Mouse (Mus musculus): ENCODE data around the gene Ddx39. TPM values are rescaled to one million over a fixed set of nuclear protein-coding genes. Genes with fewer than 3 reads are reported as not detected.

Ddx39 gene
- polyA plus RNA-seq, 1 experiment from 2014 or later: 224 TPM

DNA sequence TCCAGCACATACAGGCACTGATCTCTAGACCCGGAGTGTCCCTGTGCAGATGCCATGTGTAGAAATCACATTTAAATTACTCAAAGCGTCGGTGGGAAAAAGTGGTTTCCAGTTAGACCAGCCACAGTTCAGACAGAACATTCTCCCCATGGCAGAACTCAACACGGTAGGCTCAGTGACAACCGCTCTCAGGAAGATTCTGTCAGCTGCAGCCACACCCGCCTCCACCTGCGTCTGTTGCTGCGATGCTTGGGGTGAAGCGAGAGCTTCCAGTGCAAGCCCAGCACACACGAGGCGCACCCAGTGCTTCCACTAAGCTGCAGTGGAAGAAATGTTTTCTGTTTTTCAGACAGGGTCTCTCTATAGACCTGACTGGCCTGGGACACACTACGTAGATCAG lies 35.1 kb upstream of the Ddx39 start:
- Histone ChIP-seq H3K9me3 (ENCODE audit: control insufficient read depth, low read length) (no peaks in the 10 kb centered on the region), H3K4me3 (ENCODE audit: low read length) (no peak overlapping the region), H3K4me1 (ENCODE audit: control insufficient read depth, insufficient read depth, low read length) (0 out of 2 replicates have a peak, but pooled peaks cover 7% of the 10 kb centered on the region), H3K4me2 (ENCODE audit: low read depth, low read length) (no peak overlapping the region), H3K27ac (ENCODE audit: low read length) (no peak overlapping the region), H3K27me3 (replicated peaks; ENCODE audit: control insufficient read depth, insufficient read depth, low read length) (no peaks in the 10 kb centered on the region), H3K9ac (ENCODE audit: low read depth, low read length) (no peak overlapping the region), H3K36me3 (ENCODE audit: control insufficient read depth, insufficient read depth, low read length) (peaks cover 33% of the 10 kb centered on the region)
- ATAC-seq: no peak
- WGBS: 93% methylated on average over 12 of the region's 12 CpGs

DNA sequence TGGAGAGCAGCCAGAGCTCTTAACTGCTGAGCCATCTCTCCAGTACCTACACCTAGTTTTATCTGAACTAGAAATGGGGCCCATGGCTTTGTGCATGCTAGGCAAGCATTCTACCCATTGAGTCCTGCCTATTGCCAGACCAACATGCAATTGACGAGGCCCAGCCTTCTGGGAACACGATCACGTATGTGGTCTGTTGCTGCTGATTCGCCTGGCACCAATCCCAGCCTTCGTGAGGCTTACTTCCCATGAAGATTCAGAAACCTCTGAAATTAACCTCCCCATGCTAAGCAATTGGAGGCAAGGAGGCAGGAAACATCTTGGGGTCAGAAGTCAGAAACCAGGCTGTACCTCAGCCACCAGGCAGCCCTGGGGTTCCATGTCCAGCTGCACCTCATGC lies 34.4 kb upstream of the Ddx39 start:
- 78% methylated on average over 5 of the region's 5 CpGs for WGBS
- Histone ChIP-seq H3K9me3 (ENCODE audit: control insufficient read depth, low read length) (no peaks in the 10 kb centered on the region), H3K4me1 (ENCODE audit: control insufficient read depth, insufficient read depth, low read length) (0 out of 2 replicates have a peak, but pooled peaks cover 7% of the 10 kb centered on the region), H3K36me3 (ENCODE audit: control insufficient read depth, insufficient read depth, low read length) (peaks cover 33% of the 10 kb centered on the region), H3K27ac (ENCODE audit: low read length) (peak overlapping the region; percentile 40), H3K27me3 (replicated peaks; ENCODE audit: control insufficient read depth, insufficient read depth, low read length) (no peaks in the 10 kb centered on the region), H3K9ac (ENCODE audit: low read depth, low read length) (no peak overlapping the region), H3K4me3 (ENCODE audit: low read length) (no peak overlapping the region), H3K4me2 (ENCODE audit: low read depth, low read length) (no peak overlapping the region)
- ATAC-seq: no peak

DNA sequence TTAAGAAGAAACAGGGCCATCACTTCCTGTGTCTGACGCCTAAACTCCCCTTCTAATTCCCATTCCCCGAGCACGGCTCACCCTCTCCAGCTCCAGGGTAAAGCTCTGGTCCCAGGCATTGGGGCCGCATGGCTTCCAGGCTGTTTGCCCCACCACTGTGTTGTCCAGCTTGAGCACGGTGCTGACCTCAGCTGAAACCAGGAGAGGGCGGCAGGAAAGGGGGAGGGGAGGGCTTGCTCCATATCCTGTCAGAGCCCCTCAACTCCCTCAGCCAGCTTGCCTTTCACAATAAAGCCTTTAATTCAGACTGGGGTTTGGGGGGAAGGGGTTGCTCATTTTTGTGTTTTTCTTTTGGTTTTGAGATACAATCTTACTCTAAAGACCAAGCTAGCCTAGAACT lies 33.9 kb upstream of the Ddx39 start:
- H3K27me3 ChIP-seq (replicated peaks; ENCODE audit: control insufficient read depth, insufficient read depth, low read length): no peaks in the 10 kb centered on the region
- no peaks in the 10 kb centered on the region for H3K9me3 ChIP-seq (ENCODE audit: control insufficient read depth, low read length)
- 21% methylated on average over 6 of the region's 6 CpGs for WGBS
- no peak overlapping the region for H3K4me2 ChIP-seq (ENCODE audit: low read depth, low read length)
- peaks cover 33% of the 10 kb centered on the region for H3K36me3 ChIP-seq (ENCODE audit: control insufficient read depth, insufficient read depth, low read length)
- 0 out of 2 replicates have a peak, but pooled peaks cover 7% of the 10 kb centered on the region for H3K4me1 ChIP-seq (ENCODE audit: control insufficient read depth, insufficient read depth, low read length)
- no peak overlapping the region for H3K4me3 ChIP-seq (ENCODE audit: low read length)
- H3K9ac ChIP-seq (ENCODE audit: low read depth, low read length): no peak overlapping the region
- H3K27ac ChIP-seq (ENCODE audit: low read length): peak overlapping the region; percentile 40
- ATAC-seq: no peak

DNA sequence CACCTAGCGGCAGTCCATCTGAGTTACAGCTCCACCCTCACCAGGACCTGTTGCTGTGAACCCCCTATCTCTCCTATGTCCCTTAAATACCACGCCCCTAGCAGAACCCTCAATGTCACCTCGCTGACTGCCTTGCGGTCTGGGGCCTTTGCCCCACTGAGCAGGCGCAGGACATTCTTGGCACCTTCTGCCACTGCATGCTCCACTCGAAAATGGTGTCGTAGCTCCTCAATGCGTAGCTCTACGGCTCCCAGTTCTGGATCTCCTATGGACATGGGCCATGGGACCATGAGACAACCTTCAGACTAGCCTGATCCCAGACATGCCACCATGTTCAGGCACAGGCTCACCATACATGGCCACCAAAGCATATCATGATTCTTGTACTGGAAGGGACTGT lies 30.5 kb upstream of the Ddx39 start:
- peaks cover 22% of the 10 kb centered on the region for H3K36me3 ChIP-seq (ENCODE audit: control insufficient read depth, insufficient read depth, low read length)
- no peaks in the 10 kb centered on the region for H3K9me3 ChIP-seq (ENCODE audit: control insufficient read depth, low read length)
- no peak overlapping the region for H3K4me2 ChIP-seq (ENCODE audit: low read depth, low read length)
- ATAC-seq: no peak
- no peak overlapping the region for H3K9ac ChIP-seq (ENCODE audit: low read depth, low read length)
- 0 out of 2 replicates have a peak, but pooled peaks cover 7% of the 10 kb centered on the region for H3K4me1 ChIP-seq (ENCODE audit: control insufficient read depth, insufficient read depth, low read length)
- H3K27me3 ChIP-seq (replicated peaks; ENCODE audit: control insufficient read depth, insufficient read depth, low read length): no peaks in the 10 kb centered on the region
- no peak overlapping the region for H3K27ac ChIP-seq (ENCODE audit: low read length)
- no peak overlapping the region for H3K4me3 ChIP-seq (ENCODE audit: low read length)
- 92% methylated on average over 9 of the region's 9 CpGs for WGBS

DNA sequence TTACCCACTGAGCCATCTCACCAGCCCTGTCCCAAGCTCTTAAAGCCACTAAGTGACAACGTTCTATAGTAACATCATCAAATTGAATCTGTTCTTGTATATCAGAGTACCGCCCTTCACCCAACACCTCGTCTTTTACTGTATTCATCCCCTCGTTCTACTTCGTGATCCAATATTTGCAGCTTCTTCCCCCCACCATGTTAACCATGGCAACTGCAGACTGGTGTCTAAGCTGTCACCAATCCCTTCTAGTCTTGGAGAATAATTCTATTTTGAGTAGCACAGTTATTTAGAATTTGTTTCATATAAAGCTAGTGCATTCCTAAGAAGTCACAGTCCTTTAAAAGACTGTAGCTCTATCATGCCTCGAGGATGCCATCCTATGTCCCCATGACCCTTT lies 25.7 kb upstream of the Ddx39 start:
- Histone ChIP-seq H3K27me3 (replicated peaks; ENCODE audit: control insufficient read depth, insufficient read depth, low read length) (no peaks in the 10 kb centered on the region), H3K27ac (ENCODE audit: low read length) (no peak overlapping the region), H3K4me3 (ENCODE audit: low read length) (no peak overlapping the region), H3K4me2 (ENCODE audit: low read depth, low read length) (no peak overlapping the region), H3K9me3 (ENCODE audit: control insufficient read depth, low read length) (no peaks in the 10 kb centered on the region), H3K9ac (ENCODE audit: low read depth, low read length) (no peak overlapping the region), H3K4me1 (ENCODE audit: control insufficient read depth, insufficient read depth, low read length) (peaks cover 7% of the 10 kb centered on the region), H3K36me3 (ENCODE audit: control insufficient read depth, insufficient read depth, low read length) (peaks cover 13% of the 10 kb centered on the region)
- WGBS: 90% methylated on average over 6 of the region's 6 CpGs
- no peak for ATAC-seq

DNA sequence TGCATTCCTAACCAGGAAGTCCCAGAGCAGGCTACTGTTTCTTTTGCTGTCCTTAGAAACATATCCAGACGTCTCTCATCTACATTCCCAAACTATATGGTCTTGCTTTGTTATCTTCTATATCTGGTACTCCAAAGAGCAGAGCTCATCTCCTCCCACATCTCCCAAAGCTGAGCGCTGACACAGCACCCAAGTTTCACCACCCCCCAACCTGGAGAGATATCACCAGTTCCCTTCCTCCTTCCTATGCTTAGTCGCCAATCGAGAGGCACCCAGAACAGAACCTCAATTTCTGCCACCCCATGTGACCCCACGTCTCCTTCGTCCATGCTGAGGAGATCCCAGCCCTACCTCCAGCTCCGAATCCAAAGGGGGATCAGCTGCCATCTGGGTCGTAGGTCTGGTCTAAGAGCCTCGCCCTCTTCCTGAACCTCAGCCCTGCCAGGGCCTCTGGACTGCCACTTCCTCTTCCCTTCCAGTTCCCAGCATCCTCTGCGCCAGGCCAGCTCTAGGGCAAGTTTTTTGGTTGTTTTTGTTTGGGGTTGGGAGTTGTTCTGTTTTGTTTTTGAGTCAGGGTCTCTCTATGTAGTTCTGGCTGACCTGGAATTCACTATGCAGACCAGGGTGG lies 21.3 kb upstream of the Ddx39 start:
- WGBS: 73% methylated on average over 10 of the region's 10 CpGs
- Histone ChIP-seq H3K27ac (ENCODE audit: low read length) (no peak overlapping the region), H3K9ac (ENCODE audit: low read depth, low read length) (0 out of 2 replicates have a peak overlapping the region, but pooled peaks have one; percentile 29)

DNA sequence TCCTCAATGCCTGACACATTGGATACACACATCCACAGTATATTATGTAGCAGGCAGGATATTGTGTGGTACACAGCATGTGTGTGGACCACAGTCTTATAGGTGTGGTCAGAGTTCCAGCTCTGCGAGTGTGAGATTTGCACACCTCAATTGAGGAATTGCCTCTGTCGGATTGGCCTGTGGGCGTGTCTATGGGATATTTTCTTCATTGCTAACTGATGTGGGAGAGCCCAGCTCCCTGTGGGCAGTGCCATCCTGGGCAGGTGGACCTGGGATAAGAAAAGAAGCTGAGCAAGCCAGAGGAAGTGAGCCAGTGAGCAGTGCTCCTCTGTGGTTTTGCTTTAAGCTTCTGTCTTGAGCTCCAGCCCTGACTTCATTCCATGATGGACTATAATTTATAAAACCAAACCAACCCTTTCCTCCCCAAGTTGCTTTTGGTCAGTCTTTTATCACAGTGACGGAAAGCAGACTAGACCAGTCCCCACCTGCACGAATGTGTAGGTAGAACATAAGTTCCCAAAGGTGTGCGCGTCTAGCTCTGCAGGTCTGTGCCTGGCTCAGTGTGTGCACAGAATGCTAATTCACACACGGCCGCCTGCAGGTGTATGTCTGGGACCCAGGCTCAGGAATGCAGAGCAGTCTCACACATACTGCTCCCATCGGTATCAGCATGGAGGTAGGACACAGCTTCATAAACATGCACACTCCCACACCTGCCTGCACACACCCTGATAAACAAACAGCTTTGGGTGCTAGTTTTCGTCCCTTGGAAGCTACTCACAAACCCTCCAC lies 20.4 kb upstream of the Ddx39 start:
- H3K9ac ChIP-seq (ENCODE audit: low read depth, low read length): no peak overlapping the region
- peaks cover 13% of the 10 kb centered on the region for H3K36me3 ChIP-seq (ENCODE audit: control insufficient read depth, insufficient read depth, low read length)
- H3K4me2 ChIP-seq (ENCODE audit: low read depth, low read length): no peak overlapping the region
- H3K9me3 ChIP-seq (ENCODE audit: control insufficient read depth, low read length): no peaks in the 10 kb centered on the region
- H3K4me1 ChIP-seq (ENCODE audit: control insufficient read depth, insufficient read depth, low read length): peaks cover 41% of the 10 kb centered on the region
- no peak overlapping the region for H3K4me3 ChIP-seq (ENCODE audit: low read length)
- H3K27me3 ChIP-seq (replicated peaks; ENCODE audit: control insufficient read depth, insufficient read depth, low read length): no peaks in the 10 kb centered on the region
- ATAC-seq: no peak
- 73% methylated on average over 11 of the region's 11 CpGs for WGBS
- no peak overlapping the region for H3K27ac ChIP-seq (ENCODE audit: low read length)

More for the DNA sequence above, 21.3 kb upstream of the Ddx39 start:
- peaks cover 38% of the 10 kb centered on the region for H3K4me1 ChIP-seq (ENCODE audit: control insufficient read depth, insufficient read depth, low read length)
- ATAC-seq: no peak
- H3K36me3 ChIP-seq (ENCODE audit: control insufficient read depth, insufficient read depth, low read length): peaks cover 13% of the 10 kb centered on the region
- no peaks in the 10 kb centered on the region for H3K9me3 ChIP-seq (ENCODE audit: control insufficient read depth, low read length)
- no peak overlapping the region for H3K4me3 ChIP-seq (ENCODE audit: low read length)
- H3K27me3 ChIP-seq (replicated peaks; ENCODE audit: control insufficient read depth, insufficient read depth, low read length): no peaks in the 10 kb centered on the region
- H3K4me2 ChIP-seq (ENCODE audit: low read depth, low read length): no peak overlapping the region

DNA sequence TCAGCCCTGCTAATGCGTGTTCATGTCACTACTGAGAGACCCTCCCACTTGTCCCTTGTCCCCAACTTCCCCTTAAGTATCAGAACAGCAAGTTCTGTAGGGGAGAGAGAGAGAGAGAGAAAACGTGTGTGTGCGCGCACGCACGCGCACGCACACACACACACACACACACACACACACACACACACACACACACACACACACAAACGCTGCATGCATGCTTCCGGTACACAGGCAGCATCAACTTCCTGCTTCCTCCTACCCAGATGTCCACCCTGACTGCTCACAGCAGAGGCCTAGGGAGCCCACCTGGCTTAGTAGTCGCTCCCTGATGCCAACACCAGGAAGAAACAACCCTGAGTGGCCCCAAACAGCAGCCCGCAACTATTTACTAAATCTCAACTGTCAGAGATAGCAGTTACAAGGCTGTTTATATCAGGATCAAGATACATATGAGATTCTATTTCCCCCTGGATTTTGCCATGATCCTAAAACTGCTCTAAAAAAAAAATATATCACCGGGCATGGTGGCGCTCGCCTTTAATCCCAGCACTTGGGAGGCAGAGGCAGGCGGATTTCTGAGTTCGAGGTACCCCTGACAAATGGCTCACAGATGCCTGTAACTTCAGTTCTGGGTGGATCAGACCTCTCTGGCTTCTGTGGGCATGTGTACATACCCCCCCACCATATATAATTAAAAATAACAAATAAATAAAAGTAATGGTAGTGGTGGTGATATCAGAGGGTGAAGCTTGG lies 19.4 kb upstream of the Ddx39 start:
- Histone ChIP-seq H3K27ac (ENCODE audit: low read length) (no peak overlapping the region), H3K9ac (ENCODE audit: low read depth, low read length) (no peak overlapping the region), H3K4me1 (ENCODE audit: control insufficient read depth, insufficient read depth, low read length) (peaks cover 43% of the 10 kb centered on the region), H3K4me3 (ENCODE audit: low read length) (no peak overlapping the region), H3K4me2 (ENCODE audit: low read depth, low read length) (no peak overlapping the region), H3K9me3 (ENCODE audit: control insufficient read depth, low read length) (no peaks in the 10 kb centered on the region), H3K36me3 (ENCODE audit: control insufficient read depth, insufficient read depth, low read length) (peaks cover 13% of the 10 kb centered on the region), H3K27me3 (replicated peaks; ENCODE audit: control insufficient read depth, insufficient read depth, low read length) (no peaks in the 10 kb centered on the region)
- 64% methylated on average over 17 of the region's 17 CpGs for WGBS
- ATAC-seq: no peak

All from intestine, embryonic 16.5 days (tissue).